Mouse (Mus musculus) megakaryocyte, embryonic 14.5 days (primary cell): Measurements from ENCODE around the gene Lrfn2. TPM values are rescaled to one million over a fixed set of nuclear protein-coding genes. Genes with fewer than 3 reads are reported as not detected.

ENCODE experiments used
- H3K27me3 ChIP-seq: replicated peaks from 2 replicates; pipeline ENCODE3; 2012; ENCODE audit warnings: inconsistent platforms
- H3K36me3 ChIP-seq: replicated peaks from 2 replicates; pipeline ENCODE3; 2012; ENCODE audit warnings: low read length, inconsistent platforms, mixed read lengths
- H3K4me1 ChIP-seq: 2 replicates; pipeline ENCODE4 v1.6.1; 2012; ENCODE audit warnings: inconsistent platforms
- H3K4me3 ChIP-seq: replicated peaks from 2 replicates; pipeline ENCODE3; 2012; ENCODE audit warnings: moderate library complexity, mild to moderate bottlenecking, inconsistent platforms
- H3K9me3 ChIP-seq: 2 replicates; pipeline ENCODE4 v1.6.1; 2012; ENCODE audit warnings: inconsistent platforms
- FLI1 ChIP-seq: IDR thresholded peaks from 2 replicates; pipeline ENCODE4 v1.6.1; 2012; ENCODE audit warnings: low read length, inconsistent platforms, mixed read lengths
- GATA1 ChIP-seq: IDR thresholded peaks from 3 replicates; pipeline ENCODE4 v1.6.1; 2012; ENCODE audit warnings: mixed read lengths, low read length, inconsistent platforms, borderline replicate concordance
- polyA plus RNA-seq: library from polyadenylated mRNA; stranded (reverse); fragments of >175 nt; gene quantifications from 2 replicates; pipeline ENCODE4 v1.2.3, GENCODE M21; 2012; ENCODE audit warnings: low replicate concordance; ENCODE audit not compliant: insufficient read depth

Gene Lrfn2
- polyA plus RNA-seq, 1 experiment: not detected

DNA sequence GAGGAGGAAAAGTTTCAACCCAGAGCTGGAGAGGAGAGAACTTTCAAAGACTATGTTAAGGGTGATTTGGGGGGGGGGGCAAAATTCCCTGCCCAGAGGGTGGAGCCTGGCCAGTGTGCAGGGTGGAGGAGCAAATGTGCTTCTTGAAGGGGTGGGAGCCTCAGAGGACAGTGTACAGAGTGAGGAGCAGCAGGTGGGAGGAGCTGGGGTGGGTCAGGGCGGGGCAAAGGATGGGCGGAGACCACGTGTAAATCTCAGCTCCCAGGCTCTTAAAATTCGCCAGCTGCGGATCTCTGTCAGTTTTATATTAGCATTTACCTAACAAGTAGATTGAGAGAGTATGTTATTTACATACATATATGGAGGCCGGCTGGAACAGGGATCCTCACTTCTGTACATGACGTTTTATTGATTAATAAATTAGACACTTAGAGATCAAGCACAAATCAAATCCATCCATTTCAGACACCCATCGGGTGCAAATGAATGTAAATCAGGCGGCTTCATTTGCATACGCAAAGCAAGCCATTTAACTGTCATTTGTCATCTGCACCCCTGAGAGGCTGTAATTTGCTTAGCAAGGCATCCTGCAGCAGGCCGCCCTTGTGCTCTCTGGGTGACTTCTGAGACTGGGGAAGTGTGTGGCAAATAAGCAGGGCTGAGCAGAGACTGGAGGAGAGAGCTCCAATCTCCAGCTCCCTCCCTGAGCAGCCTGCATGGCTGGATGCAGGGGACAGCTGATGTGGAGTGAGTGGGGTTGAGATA lies 67.5 kb downstream of the Lrfn2 start:
- Histone ChIP-seq H3K9me3 (peaks cover 25% of the 10 kb centered on the region), H3K4me3 (no peak overlapping the region), H3K27me3 (peaks cover 2% of the 10 kb centered on the region), H3K4me1 (no peaks in the 10 kb centered on the region), H3K36me3 (no peaks in the 10 kb centered on the region)
- TF ChIP-seq FLI1 (no peak), GATA1 (no peak)

DNA sequence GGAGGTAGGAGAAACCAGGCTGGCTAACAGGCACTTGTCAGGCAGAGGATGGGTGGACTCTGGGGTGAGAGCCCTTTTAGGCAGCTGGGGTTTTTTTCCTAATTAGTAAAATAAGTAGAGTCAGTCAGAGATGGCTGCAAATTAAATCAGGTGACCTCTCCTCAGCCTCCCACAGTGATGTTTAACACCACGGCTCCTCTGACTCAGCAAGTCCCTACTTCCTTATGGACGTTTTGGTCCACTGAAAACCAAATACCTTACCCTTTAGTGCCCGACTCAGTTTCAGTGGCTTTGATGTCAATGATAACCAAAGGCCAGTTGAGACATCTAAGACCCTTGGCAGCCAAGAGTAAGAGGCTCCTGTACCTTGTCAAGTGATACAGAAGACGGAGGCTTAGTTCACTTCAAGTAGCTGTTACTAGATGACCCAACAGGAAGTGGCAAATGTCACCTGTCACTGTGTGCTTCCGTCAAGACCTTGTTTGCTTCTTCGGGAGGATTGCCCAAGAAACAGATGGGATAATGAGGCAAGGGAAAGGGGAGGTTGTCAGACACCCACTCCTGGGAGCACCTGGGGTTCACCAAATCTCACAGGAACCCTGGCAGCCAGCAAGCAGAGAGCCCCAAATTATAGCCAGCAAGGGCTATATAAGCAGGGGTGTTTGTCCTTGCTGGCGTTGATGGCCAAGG lies 77.3 kb downstream of the Lrfn2 start:
- no peak overlapping the region for H3K4me3 ChIP-seq
- no peaks in the 10 kb centered on the region for H3K27me3 ChIP-seq
- no peaks in the 10 kb centered on the region for H3K4me1 ChIP-seq
- H3K9me3 ChIP-seq: peaks cover 31% of the 10 kb centered on the region
- TF ChIP-seq FLI1: no peak
- no peak for TF ChIP-seq GATA1
- no peaks in the 10 kb centered on the region for H3K36me3 ChIP-seq

DNA sequence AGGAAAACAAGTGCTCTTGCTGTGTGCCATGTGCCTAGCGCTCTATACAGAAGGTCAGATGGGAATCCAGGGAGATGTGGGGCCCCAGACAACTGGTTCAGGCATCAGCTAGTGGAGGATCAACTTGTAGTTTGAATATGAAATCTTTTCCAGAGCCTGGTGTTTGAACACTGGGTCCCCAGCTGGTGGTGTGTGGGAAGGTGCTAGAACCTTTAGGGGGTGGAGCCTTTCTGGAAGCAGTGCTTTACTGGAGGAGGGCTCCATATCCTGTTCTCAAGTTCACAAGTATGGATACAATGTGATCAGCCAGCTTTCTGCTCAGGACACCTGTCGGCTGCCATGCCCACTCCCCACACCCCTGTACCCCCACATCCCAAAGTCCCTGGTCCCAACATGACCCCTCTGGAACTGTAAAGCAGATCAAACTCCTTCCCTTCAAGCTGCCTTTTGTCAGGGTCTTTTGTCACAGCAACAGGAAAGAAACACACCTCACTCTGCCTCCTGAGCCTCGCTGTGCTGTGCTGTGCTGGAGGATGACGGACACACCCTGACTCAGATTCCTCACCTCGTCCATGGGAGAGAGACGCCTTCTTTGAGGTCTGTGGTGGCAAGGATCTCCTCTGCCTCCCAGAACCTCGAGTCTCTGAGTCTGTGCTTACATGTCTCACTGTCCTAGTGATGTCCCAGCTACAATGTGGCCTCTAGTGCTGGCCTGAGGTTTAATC lies 81.9 kb downstream of the Lrfn2 start:
- H3K9me3 ChIP-seq: peaks cover 31% of the 10 kb centered on the region
- H3K4me1 ChIP-seq: no peaks in the 10 kb centered on the region
- no peak overlapping the region for H3K4me3 ChIP-seq
- no peaks in the 10 kb centered on the region for H3K27me3 ChIP-seq
- H3K36me3 ChIP-seq: no peaks in the 10 kb centered on the region
- TF ChIP-seq GATA1 (no peak), FLI1 (no peak)

DNA sequence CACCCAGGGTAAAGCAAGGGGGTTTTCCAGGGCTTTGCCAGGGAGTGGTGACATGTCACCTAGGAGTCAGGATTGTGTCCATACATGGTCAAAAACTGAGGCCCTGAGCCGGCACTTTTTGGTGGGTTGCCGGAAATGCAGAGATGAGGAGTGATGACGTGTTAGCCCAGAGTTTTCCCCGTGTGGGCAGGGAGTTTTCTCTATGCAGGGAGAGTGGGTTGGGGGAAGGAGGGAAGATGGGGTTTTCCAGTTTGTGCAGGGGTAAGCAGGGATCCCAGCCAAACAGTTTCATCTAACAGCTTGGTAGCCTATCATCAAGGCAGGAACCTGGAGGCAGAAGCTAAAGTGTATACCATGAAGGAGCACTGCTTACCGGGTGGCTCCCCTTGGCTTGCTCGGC lies 83.2 kb downstream of the Lrfn2 start:
- H3K9me3 ChIP-seq: peaks cover 31% of the 10 kb centered on the region
- no peak overlapping the region for H3K4me3 ChIP-seq
- TF ChIP-seq FLI1: no peak
- TF ChIP-seq GATA1: no peak
- no peaks in the 10 kb centered on the region for H3K36me3 ChIP-seq
- no peaks in the 10 kb centered on the region for H3K27me3 ChIP-seq
- H3K4me1 ChIP-seq: no peaks in the 10 kb centered on the region

DNA sequence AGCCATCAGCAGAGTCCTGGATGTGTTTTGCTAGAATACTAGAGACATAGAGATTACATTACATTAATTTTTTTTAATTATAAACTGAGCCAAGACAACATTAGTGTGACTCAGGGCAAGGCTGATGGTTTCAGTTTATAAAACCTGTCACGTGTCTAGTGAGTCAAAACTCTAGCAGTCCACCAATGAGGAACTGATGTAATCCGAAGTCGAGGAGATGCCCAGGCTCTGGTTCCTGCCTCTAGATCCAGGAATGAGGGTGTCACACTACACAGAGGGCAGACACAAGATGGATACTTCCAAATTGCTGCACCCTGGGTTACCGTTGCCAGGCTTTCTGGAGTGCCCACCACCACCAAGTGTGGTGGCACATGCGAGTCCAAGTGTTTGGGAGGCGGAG lies 84.0 kb downstream of the Lrfn2 start:
- H3K4me1 ChIP-seq: no peaks in the 10 kb centered on the region
- no peak overlapping the region for H3K4me3 ChIP-seq
- no peaks in the 10 kb centered on the region for H3K27me3 ChIP-seq
- TF ChIP-seq GATA1 (no peak), FLI1 (no peak)
- peaks cover 34% of the 10 kb centered on the region for H3K9me3 ChIP-seq
- no peaks in the 10 kb centered on the region for H3K36me3 ChIP-seq

DNA sequence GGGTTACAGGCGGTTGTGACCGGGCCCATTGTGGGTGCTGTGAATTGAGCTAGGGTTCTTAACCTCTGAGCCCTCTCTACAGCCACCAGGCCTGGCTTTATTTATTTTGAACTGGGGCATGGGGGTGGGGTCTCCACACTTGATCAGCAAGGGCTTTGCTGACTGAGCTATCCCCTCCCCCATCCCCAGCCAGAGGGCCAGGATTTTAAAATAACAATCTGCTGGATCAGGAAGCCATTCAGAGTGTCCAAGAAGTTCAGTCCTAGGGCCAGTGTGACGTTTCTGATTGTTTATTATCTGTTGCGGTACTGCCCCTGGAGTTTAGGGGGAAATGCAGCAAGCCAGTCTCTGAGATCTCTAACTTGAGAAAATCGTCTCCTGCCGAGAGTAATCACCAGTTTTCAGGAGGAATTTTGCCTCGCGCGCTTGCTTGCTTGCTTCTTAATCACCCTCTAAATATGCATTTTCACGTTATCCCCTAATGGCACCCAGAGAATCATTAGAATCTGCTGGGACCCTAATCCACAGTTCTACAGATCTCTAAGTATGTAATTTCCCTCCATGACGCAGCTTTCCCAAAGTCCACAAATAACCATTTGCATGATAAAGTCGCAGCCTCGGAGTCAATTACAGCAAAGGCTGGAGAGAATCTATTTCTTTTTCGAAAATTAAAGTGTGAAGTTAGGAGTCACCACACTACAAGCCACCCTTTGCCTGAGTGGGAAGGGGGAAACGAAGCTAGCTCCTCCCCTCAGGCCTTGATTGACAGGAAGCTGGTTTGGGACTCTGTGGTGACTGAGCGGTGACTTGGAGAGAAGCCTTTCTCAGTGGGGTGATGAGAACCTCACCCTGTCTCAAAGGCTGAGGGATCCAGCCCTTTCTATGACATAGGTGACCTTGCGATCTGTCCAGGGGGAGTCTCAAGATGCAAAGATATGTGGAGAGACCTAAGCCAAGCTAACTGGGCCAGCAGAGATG lies 85.5 kb downstream of the Lrfn2 start:
- H3K4me3 ChIP-seq: no peak overlapping the region
- H3K27me3 ChIP-seq: no peaks in the 10 kb centered on the region
- H3K9me3 ChIP-seq: peaks cover 42% of the 10 kb centered on the region
- TF ChIP-seq GATA1 (no peak), FLI1 (no peak)
- H3K36me3 ChIP-seq: no peaks in the 10 kb centered on the region
- H3K4me1 ChIP-seq: no peaks in the 10 kb centered on the region

DNA sequence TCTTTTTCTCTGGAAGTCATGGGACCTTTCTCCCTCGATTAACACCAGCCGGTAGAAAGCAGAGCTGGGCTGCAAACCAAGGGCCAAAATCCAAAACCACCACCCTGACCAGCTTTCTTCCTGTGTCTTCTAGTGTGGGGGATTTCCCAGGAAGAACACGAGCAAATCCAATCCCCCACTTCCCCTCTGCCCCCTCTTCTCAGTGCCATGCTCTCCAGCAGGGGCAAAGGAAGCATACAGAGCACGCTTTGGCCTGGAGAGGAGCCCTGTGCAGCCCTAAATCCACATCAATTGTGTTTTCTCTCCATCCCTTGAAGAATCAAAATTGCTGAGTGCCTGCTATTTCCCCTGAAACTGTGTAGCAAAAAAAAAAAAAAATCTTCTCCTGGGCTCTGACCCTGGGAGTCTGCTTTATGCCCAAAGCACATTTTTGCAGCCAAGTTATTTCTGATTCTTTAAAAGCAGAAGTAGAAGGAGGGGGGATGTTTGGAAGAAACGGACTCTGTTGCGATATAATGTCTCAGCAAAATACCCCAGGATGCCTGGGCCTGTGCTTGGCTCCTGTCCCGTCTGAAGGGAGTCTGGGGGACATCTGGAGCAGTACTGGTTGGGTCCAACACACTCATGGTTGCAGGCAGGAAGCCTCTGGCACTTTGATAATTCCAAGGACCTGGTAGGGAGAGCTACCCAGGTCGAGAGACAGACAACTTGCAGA lies 86.8 kb downstream of the Lrfn2 start:
- no peaks in the 10 kb centered on the region for H3K27me3 ChIP-seq
- TF ChIP-seq FLI1: no peak
- TF ChIP-seq GATA1: no peak
- peaks cover 46% of the 10 kb centered on the region for H3K9me3 ChIP-seq
- no peaks in the 10 kb centered on the region for H3K36me3 ChIP-seq
- H3K4me3 ChIP-seq: no peak overlapping the region
- H3K4me1 ChIP-seq: no peaks in the 10 kb centered on the region

DNA sequence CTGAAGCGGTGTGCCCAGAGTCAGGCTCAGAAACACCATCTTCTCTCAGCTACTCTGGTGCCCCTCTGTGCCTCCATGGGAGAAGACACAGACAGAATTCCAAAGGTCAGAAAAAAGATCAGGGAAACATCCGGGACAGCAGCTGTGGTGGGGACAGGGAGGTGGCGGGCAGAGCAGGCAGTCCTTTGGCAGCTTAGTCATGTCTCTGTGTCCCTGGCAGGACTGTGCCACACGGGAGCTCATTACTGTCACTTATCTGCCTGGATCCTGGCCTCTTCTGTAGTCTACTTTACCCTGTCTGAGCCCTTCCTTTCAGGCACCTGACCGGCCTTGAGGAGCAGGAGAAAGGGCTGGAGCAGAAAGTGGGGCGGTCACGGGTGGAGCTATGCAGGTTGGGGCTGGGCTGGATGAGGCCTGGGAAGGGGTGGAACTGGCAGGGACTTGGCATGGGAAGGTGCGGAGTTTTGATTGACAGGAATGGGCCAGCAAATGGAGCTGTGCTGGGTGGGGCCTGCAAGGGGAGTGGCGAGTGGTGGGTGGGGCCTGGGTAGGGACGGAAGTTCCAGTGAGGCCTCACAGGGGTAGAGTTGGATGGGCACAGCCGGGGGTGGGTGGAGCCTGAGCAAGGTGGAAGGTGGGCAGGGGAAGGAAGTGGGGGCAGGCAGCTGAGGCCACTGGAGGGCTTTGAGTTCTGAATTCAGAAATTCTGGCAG lies 97.5 kb downstream of the Lrfn2 start:
- H3K9me3 ChIP-seq: peaks cover 4% of the 10 kb centered on the region
- TF ChIP-seq FLI1: no peak
- no peak for TF ChIP-seq GATA1
- no peaks in the 10 kb centered on the region for H3K36me3 ChIP-seq
- H3K4me1 ChIP-seq: peaks cover 5% of the 10 kb centered on the region; the same call in 1 of the 2 replicates
- peak overlapping the region; percentile 12 for H3K4me3 ChIP-seq
- no peaks in the 10 kb centered on the region for H3K27me3 ChIP-seq
